Mouse (Mus musculus): Measurements from ENCODE around the gene Flywch2. TPM values are rescaled to one million over a fixed set of nuclear protein-coding genes. Genes with fewer than 3 reads are reported as not detected.

The Flywch2 gene
- polyA plus RNA-seq (2017; shearing (Covaris generic)), result 4.1 TPM

GRCm38 (mm10) chr17:23785561-23786471, at the start of gene Flywch2:
Gene Flywch2, minus strand, starts transcription at chr17:23786081.

GRCm38 (mm10) chr17:23829064-23829619, 43.3 kb upstream of the Flywch2 start, which contains the start of gene Elob:
Gene Elob, minus strand, starts transcription at chr17:23829136.

GRCm38 (mm10) chr17:23790269-23791078, 4.6 kb upstream of the Flywch2 start, which contains the start of gene Srrm2:
Gene Srrm2, plus strand, starts transcription at chr17:23790532.

GRCm38 (mm10) chr17:23771284-23772218, 14.3 kb downstream of the Flywch2 start, which contains the start of gene Flywch1:
Gene Flywch1, minus strand, starts transcription at chr17:23771602.

GRCm38 (mm10) chr17:23745301-23746251, 40.3 kb downstream of the Flywch2 start, which contains the start of gene Kremen2:
Gene Kremen2, minus strand, starts transcription at chr17:23745833.

GRCm38 (mm10) chr17:23740598-23741021, 45.3 kb downstream of the Flywch2 start, which contains the start of gene Paqr4:
Gene Paqr4, minus strand, starts transcription at chr17:23740867.

Other genes starting within 250 kb of the Flywch2 start
- gene Zfp213, start 221.8 kb downstream of the Flywch2 start, polyA plus RNA-seq (2017; shearing (Covaris generic)), result 7.3 TPM
- gene Zfp13, start 186.6 kb downstream of the Flywch2 start, polyA plus RNA-seq (2017; shearing (Covaris generic)), result not detected
- 4.2 TPM for gene Zscan10, start 185.2 kb downstream of the Flywch2 start, polyA plus RNA-seq (2017; shearing (Covaris generic))
- gene Mmp25, start 140.8 kb downstream of the Flywch2 start, polyA plus RNA-seq (2017; shearing (Covaris generic)), result 1.5 TPM
- not detected for gene Bicdl2, start 125.6 kb downstream of the Flywch2 start, polyA plus RNA-seq (2017; shearing (Covaris generic))
- gene Hcfc1r1, start 112.5 kb downstream of the Flywch2 start, polyA plus RNA-seq (2017; shearing (Covaris generic)), result 57.1 TPM
- 31.2 TPM for gene Thoc6, start 112.2 kb downstream of the Flywch2 start, polyA plus RNA-seq (2017; shearing (Covaris generic))
- gene Tnfrsf12a, start 108.6 kb downstream of the Flywch2 start, polyA plus RNA-seq (2017; shearing (Covaris generic)), result 13.4 TPM
- not detected for gene Cldn6, start 106.8 kb downstream of the Flywch2 start, polyA plus RNA-seq (2017; shearing (Covaris generic))
- gene Cldn9, start 102.1 kb downstream of the Flywch2 start, polyA plus RNA-seq (2017; shearing (Covaris generic)), result not detected
- gene 1520401A03Rik, start 63.3 kb downstream of the Flywch2 start, polyA plus RNA-seq (2017; shearing (Covaris generic)), result 0.13 TPM
- gene Pkmyt1, start 59.7 kb downstream of the Flywch2 start, polyA plus RNA-seq (2017; shearing (Covaris generic)), result 57.9 TPM
- 3.5 TPM for gene Paqr4, start 45.2 kb downstream of the Flywch2 start, polyA plus RNA-seq (2017; shearing (Covaris generic))
- 2.8 TPM for gene Kremen2, start 40.2 kb downstream of the Flywch2 start, polyA plus RNA-seq (2017; shearing (Covaris generic))
- gene Flywch1, start 14.5 kb downstream of the Flywch2 start, polyA plus RNA-seq (2017; shearing (Covaris generic)), result 34.0 TPM
- gene Srrm2, start 4.5 kb upstream of the Flywch2 start, polyA plus RNA-seq (2017; shearing (Covaris generic)), result 994 TPM
- gene Elob, start 43.1 kb upstream of the Flywch2 start, polyA plus RNA-seq (2017; shearing (Covaris generic)), result 395 TPM
- 0.35 TPM for gene Prss33, start 50.0 kb upstream of the Flywch2 start, polyA plus RNA-seq (2017; shearing (Covaris generic))
- not detected for gene Prss32, start 57.8 kb upstream of the Flywch2 start, polyA plus RNA-seq (2017; shearing (Covaris generic))
- 4.6 TPM for gene Prss41, start 58.1 kb upstream of the Flywch2 start, polyA plus RNA-seq (2017; shearing (Covaris generic))
- gene Prss21, start 82.0 kb upstream of the Flywch2 start, polyA plus RNA-seq (2017; shearing (Covaris generic)), result not detected
- not detected for gene Dcpp1, start 94.8 kb upstream of the Flywch2 start, polyA plus RNA-seq (2017; shearing (Covaris generic))
- gene Dcpp2, start 94.8 kb upstream of the Flywch2 start, polyA plus RNA-seq (2017; shearing (Covaris generic)), result not detected
- not detected for gene Dcpp3, start 131.4 kb upstream of the Flywch2 start, polyA plus RNA-seq (2017; shearing (Covaris generic))
- gene Sbp, start 155.6 kb upstream of the Flywch2 start, polyA plus RNA-seq (2017; shearing (Covaris generic)), result not detected
- gene Sbpl, start 169.2 kb upstream of the Flywch2 start, polyA plus RNA-seq (2017; shearing (Covaris generic)), result not detected
- 5.7 TPM for gene Prss30, start 194.5 kb upstream of the Flywch2 start, polyA plus RNA-seq (2017; shearing (Covaris generic))
- gene Prss22, start 212.0 kb upstream of the Flywch2 start, polyA plus RNA-seq (2017; shearing (Covaris generic)), result not detected

Measured in effector memory CD4-positive, alpha-beta T cell, adult 7 months (primary cell).